Mouse (Mus musculus) lung, postnatal 0 days (tissue): Measurements from ENCODE around the gene Eefsec.

Experiments used
- CTCF ChIP-seq: IDR thresholded peaks from 2 replicates; pipeline ENCODE4 v1.5.1; 2016; ENCODE audit warnings: antibody characterized with exemption, mild to moderate bottlenecking
- EP300 ChIP-seq: IDR thresholded peaks from 2 replicates; pipeline ENCODE4 v1.6.1; 2016; ENCODE audit warnings: antibody characterized with exemption, mild to moderate bottlenecking, control low read depth

- TF ChIP-seq EP300 (no peak), CTCF (no peak)
Observed at GRCm38 (mm10) chr6:88358210-88358609, 88.1 kb downstream of the Eefsec start.
